Mouse (Mus musculus): Measurements from ENCODE around the gene Kat7.
A peak's percentile ranks its signal among the peaks of the same experiment; 100 is the strongest.

GRCm38 (mm10) chr11:95258490-95258889, 51.6 kb downstream of the Kat7 start:
- TF ChIP-seq EP300 (IDR thresholded peaks at IDR 0.05; ENCODE audit: low read depth), result no peak
- peak; percentile 44 for TF ChIP-seq CTCF (IDR thresholded peaks at IDR 0.05; ENCODE audit: low read depth)
